Mouse (Mus musculus): Measurements from ENCODE around the gene Utp11. TPM values are rescaled to one million over a fixed set of nuclear protein-coding genes. Genes with fewer than 3 reads are reported as not detected.

Utp11 gene
- polyA plus RNA-seq, 1 experiment from 2014 or later: 49.2 TPM

- peaks cover 42% of the 10 kb centered on the region for H3K4me1 ChIP-seq (ENCODE audit: control insufficient read depth, insufficient read depth, low read length)
- no peaks in the 10 kb centered on the region for H3K9me3 ChIP-seq (replicated peaks; ENCODE audit: control insufficient read depth, low read length)
- peak; percentile 61; the same call in 1 of the 2 replicates for ATAC-seq (replicated peaks; ENCODE audit: extremely low read depth, insufficient read depth, low FRiP score)
- H3K4me2 ChIP-seq (ENCODE audit: low read depth, low read length): peak within 1 kb of the TSS; percentile 89
- H3K27me3 ChIP-seq (ENCODE audit: control insufficient read depth, insufficient read depth, low read length): no peaks in the 10 kb centered on the region; the same call in none of the 2 replicates
- H3K27ac ChIP-seq (ENCODE audit: low read length): peak within 1 kb of the TSS; percentile 87
- H3K36me3 ChIP-seq (ENCODE audit: control insufficient read depth, insufficient read depth): no peaks in the 10 kb centered on the region
- H3K9ac ChIP-seq (ENCODE audit: low read length): peak within 1 kb of the TSS; percentile 93
- whole genome bisulfite sequencing: under 1% methylated on average over 50 of the region's 59 CpGs
- H3K4me3 ChIP-seq (ENCODE audit: low read length): peak within 1 kb of the TSS; percentile 92
Observed at GRCm38 (mm10) chr4:124700248-124700971, 7.0 kb upstream of the Utp11 start, which contains the start of gene Fhl3. TSS of gene Fhl3 (plus strand) at chr4:124700701.

- peak overlapping the region; percentile 92 for H3K4me3 ChIP-seq (ENCODE audit: low read length)
- H3K27ac ChIP-seq (ENCODE audit: low read length): peak overlapping the region; percentile 87
- H3K4me1 ChIP-seq (ENCODE audit: control insufficient read depth, insufficient read depth, low read length): peaks cover 41% of the 10 kb centered on the region
- peak overlapping the region; percentile 89 for H3K4me2 ChIP-seq (ENCODE audit: low read depth, low read length)
- H3K9ac ChIP-seq (ENCODE audit: low read length): peak overlapping the region; percentile 93
- H3K9me3 ChIP-seq (replicated peaks; ENCODE audit: control insufficient read depth, low read length): no peaks in the 10 kb centered on the region
- 22% methylated on average over 6 of the region's 6 CpGs for WGBS
- H3K36me3 ChIP-seq (ENCODE audit: control insufficient read depth, insufficient read depth): no peaks in the 10 kb centered on the region
- H3K27me3 ChIP-seq (ENCODE audit: control insufficient read depth, insufficient read depth, low read length): no peaks in the 10 kb centered on the region; the same call in none of the 2 replicates
- no peak for ATAC-seq (replicated peaks; ENCODE audit: extremely low read depth, insufficient read depth, low FRiP score)
Observed at GRCm38 (mm10) chr4:124699791-124700190, 6.4 kb upstream of the Utp11 start.

- Histone ChIP-seq H3K4me2 (ENCODE audit: low read depth, low read length) (peak overlapping the region; percentile 24), H3K4me3 (ENCODE audit: low read length) (0 out of 2 replicates have a peak overlapping the region, but pooled peaks have one; percentile 3), H3K9ac (ENCODE audit: low read length) (no peak overlapping the region), H3K27ac (ENCODE audit: low read length) (no peak overlapping the region), H3K27me3 (ENCODE audit: control insufficient read depth, insufficient read depth, low read length) (no peaks in the 10 kb centered on the region; the same call in none of the 2 replicates), H3K9me3 (replicated peaks; ENCODE audit: control insufficient read depth, low read length) (no peaks in the 10 kb centered on the region), H3K36me3 (ENCODE audit: control insufficient read depth, insufficient read depth) (no peaks in the 10 kb centered on the region), H3K4me1 (ENCODE audit: control insufficient read depth, insufficient read depth, low read length) (peaks cover 26% of the 10 kb centered on the region)
- ATAC-seq (replicated peaks; ENCODE audit: extremely low read depth, insufficient read depth, low FRiP score): no peak
- 13% methylated on average over 18 of the region's 18 CpGs for WGBS
Observed at GRCm38 (mm10) chr4:124695786-124696516, 2.6 kb upstream of the Utp11 start.

DNA sequence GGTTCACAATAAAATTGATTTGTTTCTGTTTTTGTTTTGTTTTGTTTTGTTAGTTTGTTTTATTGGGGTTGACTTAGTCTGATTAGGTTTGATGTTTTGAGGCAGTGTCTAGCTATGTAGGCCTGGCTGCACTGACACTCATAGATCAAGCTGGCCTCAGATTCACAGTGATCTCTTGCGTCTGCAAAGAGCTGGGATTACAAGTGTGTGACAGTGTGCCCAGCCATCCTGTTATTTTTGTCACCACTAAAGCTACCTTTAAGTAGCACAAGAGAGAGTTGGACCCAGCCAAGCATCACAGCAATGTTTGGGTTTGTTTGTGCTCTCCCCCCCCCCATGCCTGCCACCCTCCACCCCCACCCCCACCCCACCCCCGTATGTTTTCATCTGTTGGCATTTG is 1.2 kb upstream of the Utp11 start:
- H3K4me3 ChIP-seq (ENCODE audit: low read length): no peak overlapping the region
- 69% methylated on average over 2 of the region's 2 CpGs for WGBS
- H3K36me3 ChIP-seq (ENCODE audit: control insufficient read depth, insufficient read depth): no peaks in the 10 kb centered on the region
- H3K27me3 ChIP-seq (ENCODE audit: control insufficient read depth, insufficient read depth, low read length): no peaks in the 10 kb centered on the region; the same call in none of the 2 replicates
- H3K27ac ChIP-seq (ENCODE audit: low read length): no peak overlapping the region
- H3K4me1 ChIP-seq (ENCODE audit: control insufficient read depth, insufficient read depth, low read length): peaks cover 19% of the 10 kb centered on the region
- no peak for ATAC-seq (replicated peaks; ENCODE audit: extremely low read depth, insufficient read depth, low FRiP score)
- no peak overlapping the region for H3K9ac ChIP-seq (ENCODE audit: low read length)
- H3K4me2 ChIP-seq (ENCODE audit: low read depth, low read length): no peak overlapping the region
- H3K9me3 ChIP-seq (replicated peaks; ENCODE audit: control insufficient read depth, low read length): no peaks in the 10 kb centered on the region

DNA sequence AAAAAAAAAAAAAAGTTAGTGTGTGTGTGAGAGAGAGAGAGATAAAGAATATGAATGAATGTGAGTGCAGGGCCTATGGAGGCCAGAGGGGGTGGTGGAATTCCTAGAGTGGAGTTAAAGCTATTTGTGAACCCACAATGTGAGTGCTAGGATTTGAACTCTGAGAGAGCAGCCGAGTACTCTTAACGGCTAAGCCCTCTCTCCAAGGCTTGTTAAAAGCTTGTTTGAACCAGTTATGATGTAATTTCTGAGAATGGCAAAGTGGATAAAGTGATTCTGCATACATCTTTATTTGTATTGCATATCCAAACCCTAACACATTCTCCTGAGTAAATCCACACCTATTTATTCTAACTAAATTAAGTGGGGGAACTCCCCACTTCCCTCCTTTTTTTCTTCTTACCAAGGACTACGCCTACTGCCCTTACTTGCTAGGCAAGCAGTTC is 961 bp downstream of the Utp11 start:
- Histone ChIP-seq H3K4me2 (ENCODE audit: low read depth, low read length) (peak overlapping the region; percentile 88), H3K36me3 (ENCODE audit: control insufficient read depth, insufficient read depth) (no peaks in the 10 kb centered on the region), H3K9ac (ENCODE audit: low read length) (peak overlapping the region; percentile 85), H3K27me3 (ENCODE audit: control insufficient read depth, insufficient read depth, low read length) (no peaks in the 10 kb centered on the region; the same call in none of the 2 replicates), H3K9me3 (replicated peaks; ENCODE audit: control insufficient read depth, low read length) (no peaks in the 10 kb centered on the region), H3K4me1 (ENCODE audit: control insufficient read depth, insufficient read depth, low read length) (peaks cover 17% of the 10 kb centered on the region), H3K4me3 (ENCODE audit: low read length) (peak overlapping the region; percentile 87), H3K27ac (ENCODE audit: low read length) (no peak overlapping the region)
- WGBS: 50% methylated on average over 3 of the region's 3 CpGs
- ATAC-seq (replicated peaks; ENCODE audit: extremely low read depth, insufficient read depth, low FRiP score): no peak

- H3K4me3 ChIP-seq (ENCODE audit: low read length): no peak overlapping the region
- no peak overlapping the region for H3K9ac ChIP-seq (ENCODE audit: low read length)
- no peak for ATAC-seq (replicated peaks; ENCODE audit: extremely low read depth, insufficient read depth, low FRiP score)
- peaks cover 18% of the 10 kb centered on the region for H3K4me1 ChIP-seq (ENCODE audit: control insufficient read depth, insufficient read depth, low read length)
- no peaks in the 10 kb centered on the region for H3K9me3 ChIP-seq (replicated peaks; ENCODE audit: control insufficient read depth, low read length)
- H3K27me3 ChIP-seq (ENCODE audit: control insufficient read depth, insufficient read depth, low read length): no peaks in the 10 kb centered on the region; the same call in none of the 2 replicates
- H3K36me3 ChIP-seq (ENCODE audit: control insufficient read depth, insufficient read depth): no peaks in the 10 kb centered on the region
- peak overlapping the region; percentile 27; the same call in 1 of the 2 replicates for H3K27ac ChIP-seq (ENCODE audit: low read length)
- no peak overlapping the region for H3K4me2 ChIP-seq (ENCODE audit: low read depth, low read length)
- WGBS: 74% methylated on average over 8 of the region's 8 CpGs
Observed at GRCm38 (mm10) chr4:124691455-124691854, 1.9 kb downstream of the Utp11 start.

DNA sequence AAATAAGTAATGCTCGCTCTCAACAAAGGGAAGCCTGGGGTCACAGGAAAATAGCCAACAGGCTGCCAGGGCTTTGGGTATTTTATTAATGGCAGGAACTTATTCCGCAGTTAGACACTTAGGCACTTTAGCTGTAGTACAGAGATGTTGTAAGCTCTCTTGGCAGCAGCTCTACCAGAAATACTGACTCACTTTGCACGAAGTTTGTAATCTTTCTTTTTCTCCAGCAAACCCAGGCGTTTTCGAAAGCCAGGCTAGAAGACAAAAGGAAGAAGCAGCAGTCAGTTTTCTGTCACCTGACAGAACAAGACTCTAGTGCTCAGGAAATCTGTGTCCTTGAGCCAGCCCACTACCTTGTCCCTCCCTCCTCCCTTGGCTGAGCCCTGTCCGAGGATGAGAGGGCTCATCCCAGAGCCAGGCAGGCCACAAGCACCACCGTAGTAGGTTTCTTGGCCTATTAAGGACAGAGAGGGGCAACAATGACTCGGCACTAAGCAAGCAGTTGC is 7.5 kb downstream of the Utp11 start:
- Histone ChIP-seq H3K9me3 (replicated peaks; ENCODE audit: control insufficient read depth, low read length) (no peaks in the 10 kb centered on the region), H3K9ac (ENCODE audit: low read length) (0 out of 2 replicates have a peak overlapping the region, but pooled peaks have one; percentile 24), H3K4me3 (ENCODE audit: low read length) (no peak overlapping the region), H3K4me2 (ENCODE audit: low read depth, low read length) (no peak overlapping the region), H3K27ac (ENCODE audit: low read length) (peak overlapping the region; percentile 41), H3K4me1 (ENCODE audit: control insufficient read depth, insufficient read depth, low read length) (peaks cover 9% of the 10 kb centered on the region), H3K36me3 (ENCODE audit: control insufficient read depth, insufficient read depth) (peaks cover 32% of the 10 kb centered on the region), H3K27me3 (ENCODE audit: control insufficient read depth, insufficient read depth, low read length) (no peaks in the 10 kb centered on the region)
- ATAC-seq (replicated peaks; ENCODE audit: extremely low read depth, insufficient read depth, low FRiP score): no peak
- 52% methylated on average over 8 of the region's 8 CpGs for WGBS

DNA sequence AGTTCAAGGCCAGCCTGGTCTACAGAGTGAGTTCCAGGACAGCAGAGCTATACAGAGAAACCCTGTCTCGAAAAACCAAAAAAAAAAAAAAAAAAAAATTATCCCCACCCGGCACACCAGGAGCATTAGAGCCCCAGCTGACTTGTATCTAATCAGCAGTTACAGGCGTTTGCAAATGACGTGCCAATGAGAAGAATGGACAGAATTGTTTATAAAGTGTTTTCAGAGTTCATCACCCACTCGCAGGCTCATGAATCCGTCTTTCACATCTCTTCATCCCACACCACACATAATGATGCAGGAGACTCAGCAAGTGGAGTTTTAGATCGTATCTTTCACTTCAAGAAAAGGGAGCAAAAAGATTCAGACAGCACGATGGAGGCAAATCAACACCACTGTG is 7.9 kb downstream of the Utp11 start:
- Histone ChIP-seq H3K27me3 (ENCODE audit: control insufficient read depth, insufficient read depth, low read length) (no peaks in the 10 kb centered on the region), H3K4me1 (ENCODE audit: control insufficient read depth, insufficient read depth, low read length) (peaks cover 9% of the 10 kb centered on the region), H3K9ac (ENCODE audit: low read length) (no peak overlapping the region), H3K4me2 (ENCODE audit: low read depth, low read length) (no peak overlapping the region), H3K9me3 (replicated peaks; ENCODE audit: control insufficient read depth, low read length) (no peaks in the 10 kb centered on the region), H3K4me3 (ENCODE audit: low read length) (no peak overlapping the region), H3K27ac (ENCODE audit: low read length) (peak overlapping the region; percentile 41), H3K36me3 (ENCODE audit: control insufficient read depth, insufficient read depth) (peaks cover 33% of the 10 kb centered on the region)
- WGBS: 62% methylated on average over 8 of the region's 8 CpGs
- no peak for ATAC-seq (replicated peaks; ENCODE audit: extremely low read depth, insufficient read depth, low FRiP score)
